Mouse (Mus musculus) bone marrow macrophage, adult 2 months (primary cell): Measurements from ENCODE around the gene Ikbkg. TPM values are rescaled to one million over a fixed set of nuclear protein-coding genes. Genes with fewer than 3 reads are reported as not detected.
A peak's percentile ranks its signal among the peaks of the same experiment; 100 is the strongest.
"Not testable (repeated sequence)": the region's sequence is repeated elsewhere in the genome, so short reads cannot be mapped to it uniquely, and the experiment has no call there.

Experiments used
- H3K27ac ChIP-seq: 2 replicates; pipeline ENCODE4 v1.5.1; 2012; ENCODE audit warnings: low read depth, low read length; ENCODE audit not compliant: insufficient read depth
- H3K4me1 ChIP-seq: 2 replicates; pipeline ENCODE4 v1.6.1; 2012; ENCODE audit warnings: low read length; ENCODE audit not compliant: control insufficient read depth, insufficient read depth
- H3K4me3 ChIP-seq: 2 replicates; pipeline ENCODE4 v1.5.1; 2012; ENCODE audit warnings: mild to moderate bottlenecking, low read length, moderate library complexity; ENCODE audit not compliant: insufficient read depth
- CTCF ChIP-seq: IDR thresholded peaks from 2 replicates; pipeline ENCODE4 v1.5.1; 2012; ENCODE audit warnings: low read depth, mild to moderate bottlenecking, low read length, moderate library complexity
- POLR2A ChIP-seq: IDR thresholded peaks from 2 replicates; pipeline ENCODE4 v1.6.1; 2012; ENCODE audit warnings: mild to moderate bottlenecking, low read depth, low read length, borderline replicate concordance
- polyA plus RNA-seq: library from polyadenylated mRNA; stranded (reverse); fragments of >200 nt; gene quantifications from 2 replicates; pipeline ENCODE4 v1.2.4, GENCODE M21; 2012; ENCODE audit not compliant: missing spikeins, insufficient read depth, insufficient read length

Gene Ikbkg
- polyA plus RNA-seq, 1 experiment: 34.5 TPM

DNA sequence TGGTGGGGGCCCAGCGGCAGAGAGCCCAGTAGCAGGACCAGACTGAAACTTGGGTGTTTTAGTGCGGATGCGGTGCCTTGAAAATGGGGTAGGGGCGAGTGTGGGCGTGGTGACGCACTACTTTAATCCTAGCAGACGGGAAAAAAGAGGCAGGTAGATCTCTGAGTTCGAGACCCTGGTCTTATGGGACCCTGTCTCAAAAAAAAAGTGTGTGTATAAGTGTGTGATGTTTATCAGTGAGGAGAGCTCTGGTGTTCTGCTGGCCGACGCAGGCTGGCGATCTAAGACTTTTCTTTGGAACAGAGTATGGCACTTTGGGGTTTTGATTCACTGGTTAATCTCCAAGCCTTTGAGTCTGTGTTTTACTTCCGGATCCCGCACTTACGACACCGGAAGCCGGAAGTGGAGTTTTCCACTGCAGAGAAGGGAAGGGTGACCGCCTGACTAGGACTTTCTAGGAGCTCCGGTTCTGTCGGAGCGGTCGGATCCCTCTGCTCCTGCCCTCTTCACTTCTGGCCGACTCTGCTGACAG lies 36.3 kb downstream of the Ikbkg start:
- H3K27ac ChIP-seq: peak overlapping the region; percentile 99
- TF ChIP-seq POLR2A (no peak), CTCF (no peak)
- H3K4me3 ChIP-seq: peak overlapping the region; percentile 74
- H3K4me1 ChIP-seq: peaks cover 12% of the 10 kb centered on the region

GRCm38 (mm10) chrX:74451157-74451912 lies 58.2 kb downstream of the Ikbkg start:
- no peak overlapping the region; the same call in 1 of the 2 replicates for H3K27ac ChIP-seq
- no peak for TF ChIP-seq POLR2A
- TF ChIP-seq CTCF: no peak
- H3K4me3 ChIP-seq: no peak overlapping the region
- peaks cover 9% of the 10 kb centered on the region for H3K4me1 ChIP-seq

GRCm38 (mm10) chrX:74452773-74453172 lies 59.7 kb downstream of the Ikbkg start:
- TF ChIP-seq POLR2A (no peak), CTCF (no peak)
- H3K27ac ChIP-seq: no peak overlapping the region
- H3K4me1 ChIP-seq: peaks cover 9% of the 10 kb centered on the region
- no peak overlapping the region for H3K4me3 ChIP-seq

- H3K4me3 ChIP-seq, H3K27ac ChIP-seq, H3K4me1 ChIP-seq: not testable (repeated sequence)
Measured at GRCm38 (mm10) chrX:74481349-74481885, 88.3 kb downstream of the Ikbkg start, which contains the start of gene Gm6880. Gene Gm6880 (minus strand): TSS chrX:74481399.

DNA sequence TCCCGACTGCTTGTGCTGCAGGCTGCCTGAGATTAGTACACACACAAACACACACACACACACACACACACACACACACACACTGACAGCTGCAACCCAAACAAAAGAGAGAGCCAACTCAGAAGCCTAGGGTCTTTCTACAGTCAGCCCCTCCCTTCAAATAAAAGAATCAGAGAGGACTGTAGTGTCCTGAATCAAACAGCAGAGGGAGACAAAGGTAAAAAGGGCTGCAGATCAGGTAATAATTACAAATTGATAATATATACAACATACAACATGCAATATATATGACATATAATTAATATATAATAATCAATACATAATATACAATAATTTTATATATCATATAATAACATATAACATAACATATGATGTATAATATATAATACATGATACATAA lies 104.0 kb downstream of the Ikbkg start:
- H3K27ac ChIP-seq: no peak overlapping the region
- TF ChIP-seq POLR2A (no peak), CTCF (no peak)

More for the DNA sequence above, 104.0 kb downstream of the Ikbkg start:
- H3K4me3 ChIP-seq: no peak overlapping the region
- no peaks in the 10 kb centered on the region for H3K4me1 ChIP-seq

Other genes starting within 250 kb of the Ikbkg start
- not detected in 2 replicates for gene Tex28, start 225.5 kb upstream of the Ikbkg start, polyA plus RNA-seq
- gene Tktl1, start 216.0 kb upstream of the Ikbkg start, polyA plus RNA-seq: not detected in 2 replicates
- 326 and 442 TPM in 2 replicates for gene Flna, start 143.5 kb upstream of the Ikbkg start, polyA plus RNA-seq
- 61.4 and 66.9 TPM in 2 replicates for gene Emd, start 138.6 kb upstream of the Ikbkg start, polyA plus RNA-seq
- 136 and 172 TPM in 2 replicates for gene Rpl10, start 122.5 kb upstream of the Ikbkg start, polyA plus RNA-seq
- 74.6 and 79.4 TPM in 2 replicates for gene Taz, start 111.4 kb upstream of the Ikbkg start, polyA plus RNA-seq
- gene Dnase1l1, start 111.0 kb upstream of the Ikbkg start, polyA plus RNA-seq: 274 and 292 TPM in 2 replicates
- gene Atp6ap1, start 96.2 kb upstream of the Ikbkg start, polyA plus RNA-seq: 529 and 540 TPM in 2 replicates
- 160 and 185 TPM in 2 replicates for gene Gdi1, start 88.3 kb upstream of the Ikbkg start, polyA plus RNA-seq
- 76.2 and 87.8 TPM in 2 replicates for gene Fam50a, start 80.3 kb upstream of the Ikbkg start, polyA plus RNA-seq
- gene Plxna3, start 64.2 kb upstream of the Ikbkg start, polyA plus RNA-seq: 2.5 and 3.8 TPM in 2 replicates
- 45.1 and 50.3 TPM in 2 replicates for gene Lage3, start 39.7 kb upstream of the Ikbkg start, polyA plus RNA-seq
- 20.5 and 23.7 TPM in 2 replicates for gene Ubl4a, start 20.1 kb upstream of the Ikbkg start, polyA plus RNA-seq
- gene Slc10a3, start 19.9 kb upstream of the Ikbkg start, polyA plus RNA-seq: 13.5 and 15.2 TPM in 2 replicates
- 22.2 and 26.8 TPM in 2 replicates for gene Fam3a, start within 50 bp of the Ikbkg start, polyA plus RNA-seq
- 156 and 180 TPM in 2 replicates for gene G6pdx, start 35.9 kb downstream of the Ikbkg start, polyA plus RNA-seq
- gene Gm6880, start 88.1 kb downstream of the Ikbkg start, polyA plus RNA-seq: not detected in 2 replicates
- gene Olfr1326-ps1, start 181.6 kb downstream of the Ikbkg start, polyA plus RNA-seq: not detected in 2 replicates
- gene Olfr1325, start 199.4 kb downstream of the Ikbkg start, polyA plus RNA-seq: not detected in 2 replicates